Mouse (Mus musculus): Measurements from ENCODE around the gene Olfr1093.

Gene Olfr1093

GRCm38 (mm10) chr2:86782179-86782578, at the start of gene Olfr1093:
Gene Olfr1093, plus strand, starts transcription at chr2:86782479.
- no peak for DNase-seq

GRCm38 (mm10) chr2:86733601-86734000, 48.7 kb upstream of the Olfr1093 start, which contains the start of gene Olfr1089:
Gene Olfr1089, minus strand, starts transcription at chr2:86733701.
- DNase-seq: no peak

DNA sequence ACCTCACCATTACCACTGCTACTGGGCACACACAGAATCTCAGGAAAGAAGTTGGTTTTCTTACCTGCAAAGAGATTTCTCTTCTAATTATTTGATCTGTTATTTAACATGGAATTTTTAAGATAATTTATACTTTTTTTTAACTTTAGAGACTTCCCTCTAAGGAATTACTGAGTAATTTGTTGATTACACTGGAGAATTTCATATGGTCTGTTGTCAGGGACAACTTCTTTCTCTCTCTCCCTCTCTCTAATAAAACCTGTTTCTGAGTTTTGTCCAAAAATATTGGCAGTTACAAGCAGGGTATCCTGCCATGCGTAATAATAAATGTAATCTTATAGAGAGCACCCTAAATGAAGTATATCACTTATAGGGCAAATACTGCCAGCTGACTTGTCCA, 23.4 kb upstream of the Olfr1093 start, which contains the start of gene Olfr1090:
Gene Olfr1090 (minus strand): TSS at position 101 of the 400 bp plus-strand sequence.
- no peak for DNase-seq

- DNase-seq: no peak
Measured at GRCm38 (mm10) chr2:86761050-86761449, 21.2 kb upstream of the Olfr1093 start.

- no peak for DNase-seq
Measured at GRCm38 (mm10) chr2:86809918-86810317, 27.6 kb downstream of the Olfr1093 start, which contains the start of gene Olfr141. Gene Olfr141, minus strand, starts transcription at chr2:86810018.

DNA sequence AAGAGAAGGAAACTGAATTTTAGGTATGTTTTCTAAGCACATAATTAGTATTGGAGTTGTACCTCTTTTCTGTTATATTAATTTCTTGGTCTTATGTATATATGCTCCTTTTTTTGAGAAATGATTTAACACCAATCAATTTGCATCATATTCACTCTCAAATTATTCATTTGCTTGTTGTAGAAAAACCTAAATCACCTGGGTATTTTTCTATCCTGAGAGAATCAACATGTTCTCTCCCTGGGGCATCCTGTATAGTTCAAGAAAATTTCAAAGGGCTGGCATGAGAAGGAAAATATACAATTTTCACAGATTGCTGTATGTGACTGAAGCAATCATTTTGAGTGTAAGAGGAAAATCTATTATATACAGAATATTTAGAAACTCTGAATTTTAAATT, 42.1 kb downstream of the Olfr1093 start, which contains the start of gene Olfr1094:
Gene Olfr1094 (plus strand): TSS at position 301 of the 400 bp plus-strand sequence.
- no peak for DNase-seq
